Mouse (Mus musculus): ENCODE data around the gene Ntsr1. TPM values are rescaled to one million over a fixed set of nuclear protein-coding genes. Genes with fewer than 3 reads are reported as not detected.

The Ntsr1 gene
- total and polyA plus RNA-seq, 2 experiments from 2014 or later: 0.40 to 1.1 TPM

GRCm38 (mm10) chr2:180576482-180576881 is 76.7 kb downstream of the Ntsr1 start:
- Histone ChIP-seq H3K4me3 (ENCODE audit: low read depth, low read length) (no peak overlapping the region), H3K9ac (replicated peaks; ENCODE audit: low read depth, low read length) (no peak overlapping the region), H3K9me3 (replicated peaks; ENCODE audit: control insufficient read depth, low read length) (no peaks in the 10 kb centered on the region), H3K4me2 (ENCODE audit: low read depth, low read length) (no peak overlapping the region), H3K27me3 (ENCODE audit: control insufficient read depth, insufficient read depth, low read length) (no peaks in the 10 kb centered on the region), H3K27ac (ENCODE audit: low read depth) (no peak overlapping the region), H3K4me1 (ENCODE audit: control insufficient read depth, insufficient read depth) (no peaks in the 10 kb centered on the region), H3K36me3 (replicated peaks; ENCODE audit: control insufficient read depth, insufficient read depth, low read length) (no peaks in the 10 kb centered on the region)
- DNase-seq (ENCODE audit: low spot score): no peak
- no peak for TF ChIP-seq CTCF (IDR thresholded peaks at IDR 0.05; ENCODE audit: low read depth)
- no peak for TF ChIP-seq EP300 (IDR thresholded peaks at IDR 0.05; ENCODE audit: low read depth)
- ATAC-seq (ENCODE audit: insufficient read depth, low read depth): no peak
- WGBS: 34% methylated on average over 4 of the region's 4 CpGs

GRCm38 (mm10) chr2:180578686-180579085 is 78.9 kb downstream of the Ntsr1 start:
- no peak for ATAC-seq (ENCODE audit: insufficient read depth, low read depth)
- WGBS: 5% methylated on average over 3 of the region's 3 CpGs
- Histone ChIP-seq H3K4me2 (ENCODE audit: low read depth, low read length) (no peak overlapping the region), H3K4me3 (ENCODE audit: low read depth, low read length) (no peak overlapping the region), H3K36me3 (replicated peaks; ENCODE audit: control insufficient read depth, insufficient read depth, low read length) (no peaks in the 10 kb centered on the region), H3K27ac (ENCODE audit: low read depth) (no peak overlapping the region), H3K9me3 (replicated peaks; ENCODE audit: control insufficient read depth, low read length) (no peaks in the 10 kb centered on the region), H3K4me1 (ENCODE audit: control insufficient read depth, insufficient read depth) (peaks cover 9% of the 10 kb centered on the region), H3K9ac (replicated peaks; ENCODE audit: low read depth, low read length) (no peak overlapping the region), H3K27me3 (ENCODE audit: control insufficient read depth, insufficient read depth, low read length) (no peaks in the 10 kb centered on the region)
- peak; percentile 75 for DNase-seq (ENCODE audit: low spot score)
- TF ChIP-seq EP300 (IDR thresholded peaks at IDR 0.05; ENCODE audit: low read depth) (no peak), CTCF (IDR thresholded peaks at IDR 0.05; ENCODE audit: low read depth) (peak; percentile 90)

- 45% methylated on average over 3 of the region's 3 CpGs for WGBS
- Histone ChIP-seq H3K4me2 (ENCODE audit: low read depth, low read length) (no peak within 1 kb of the TSS), H3K4me1 (ENCODE audit: control insufficient read depth, insufficient read depth) (peaks cover 10% of the 10 kb centered on the region), H3K9me3 (replicated peaks; ENCODE audit: control insufficient read depth, low read length) (no peaks in the 10 kb centered on the region), H3K36me3 (replicated peaks; ENCODE audit: control insufficient read depth, insufficient read depth, low read length) (peaks cover 12% of the 10 kb centered on the region), H3K4me3 (ENCODE audit: low read depth, low read length) (no peak within 1 kb of the TSS), H3K27me3 (ENCODE audit: control insufficient read depth, insufficient read depth, low read length) (no peaks in the 10 kb centered on the region), H3K27ac (ENCODE audit: low read depth) (no peak within 1 kb of the TSS), H3K9ac (replicated peaks; ENCODE audit: low read depth, low read length) (no peak within 1 kb of the TSS)
- ATAC-seq (ENCODE audit: insufficient read depth, low read depth) (no peak; the same call in 1 of the 2 replicates), DNase-seq (ENCODE audit: low spot score) (no peak)
- no peak for TF ChIP-seq EP300 (IDR thresholded peaks at IDR 0.05; ENCODE audit: low read depth)
- no peak for TF ChIP-seq CTCF (IDR thresholded peaks at IDR 0.05; ENCODE audit: low read depth)
Observed at GRCm38 (mm10) chr2:180581002-180581401, 81.2 kb downstream of the Ntsr1 start, which contains the start of gene Mrgbp. Gene Mrgbp (plus strand): TSS chr2:180581304.

GRCm38 (mm10) chr2:180582481-180583153 is 82.8 kb downstream of the Ntsr1 start:
- peak overlapping the region; percentile 91 for H3K9ac ChIP-seq (replicated peaks; ENCODE audit: low read depth, low read length)
- no peaks in the 10 kb centered on the region for H3K27me3 ChIP-seq (ENCODE audit: control insufficient read depth, insufficient read depth, low read length)
- WGBS: 0% methylated on average over 42 of the region's 57 CpGs
- peak overlapping the region; percentile 96 for H3K4me2 ChIP-seq (ENCODE audit: low read depth, low read length)
- peak; percentile 87 for ATAC-seq (ENCODE audit: insufficient read depth, low read depth)
- no peaks in the 10 kb centered on the region for H3K9me3 ChIP-seq (replicated peaks; ENCODE audit: control insufficient read depth, low read length)
- H3K4me1 ChIP-seq (ENCODE audit: control insufficient read depth, insufficient read depth): peaks cover 10% of the 10 kb centered on the region
- H3K36me3 ChIP-seq (replicated peaks; ENCODE audit: control insufficient read depth, insufficient read depth, low read length): peaks cover 21% of the 10 kb centered on the region
- TF ChIP-seq CTCF (IDR thresholded peaks at IDR 0.05; ENCODE audit: low read depth) (peak; percentile 94), EP300 (IDR thresholded peaks at IDR 0.05; ENCODE audit: low read depth) (no peak)
- DNase-seq (ENCODE audit: low spot score): peak; percentile 92
- peak overlapping the region; percentile 90 for H3K4me3 ChIP-seq (ENCODE audit: low read depth, low read length)
- H3K27ac ChIP-seq (ENCODE audit: low read depth): peak overlapping the region; percentile 73

- WGBS: 25% methylated on average over 7 of the region's 7 CpGs
- Histone ChIP-seq H3K4me2 (ENCODE audit: low read depth, low read length) (peak overlapping the region; percentile 96), H3K27ac (ENCODE audit: low read depth) (peak overlapping the region; percentile 73; the same call in 1 of the 2 replicates), H3K36me3 (replicated peaks; ENCODE audit: control insufficient read depth, insufficient read depth, low read length) (peaks cover 21% of the 10 kb centered on the region), H3K4me3 (ENCODE audit: low read depth, low read length) (peak overlapping the region; percentile 90), H3K9me3 (replicated peaks; ENCODE audit: control insufficient read depth, low read length) (no peaks in the 10 kb centered on the region), H3K9ac (replicated peaks; ENCODE audit: low read depth, low read length) (peak overlapping the region; percentile 91), H3K27me3 (ENCODE audit: control insufficient read depth, insufficient read depth, low read length) (no peaks in the 10 kb centered on the region), H3K4me1 (ENCODE audit: control insufficient read depth, insufficient read depth) (peaks cover 10% of the 10 kb centered on the region)
- TF ChIP-seq CTCF (IDR thresholded peaks at IDR 0.05; ENCODE audit: low read depth): no peak
- no peak for TF ChIP-seq EP300 (IDR thresholded peaks at IDR 0.05; ENCODE audit: low read depth)
- DNase-seq (ENCODE audit: low spot score): no peak
- no peak for ATAC-seq (ENCODE audit: insufficient read depth, low read depth)
Observed at GRCm38 (mm10) chr2:180583154-180583507, 83.4 kb downstream of the Ntsr1 start.

GRCm38 (mm10) chr2:180588736-180589122 is 89.0 kb downstream of the Ntsr1 start:
- peak overlapping the region; percentile 91 for H3K27ac ChIP-seq (ENCODE audit: low read depth)
- peaks cover 50% of the 10 kb centered on the region for H3K36me3 ChIP-seq (replicated peaks; ENCODE audit: control insufficient read depth, insufficient read depth, low read length)
- no peaks in the 10 kb centered on the region for H3K27me3 ChIP-seq (ENCODE audit: control insufficient read depth, insufficient read depth, low read length)
- 48% methylated on average over 6 of the region's 6 CpGs for WGBS
- peak overlapping the region; percentile 99 for H3K4me3 ChIP-seq (ENCODE audit: low read depth, low read length)
- H3K9ac ChIP-seq (replicated peaks; ENCODE audit: low read depth, low read length): peak overlapping the region; percentile 92
- ATAC-seq (ENCODE audit: insufficient read depth, low read depth): no peak
- peaks cover 10% of the 10 kb centered on the region for H3K4me1 ChIP-seq (ENCODE audit: control insufficient read depth, insufficient read depth)
- H3K4me2 ChIP-seq (ENCODE audit: low read depth, low read length): peak overlapping the region; percentile 88
- no peak for TF ChIP-seq EP300 (IDR thresholded peaks at IDR 0.05; ENCODE audit: low read depth)
- 0 out of 2 replicates have a peak, but pooled peaks have one; percentile 18 for TF ChIP-seq CTCF (IDR thresholded peaks at IDR 0.05; ENCODE audit: low read depth)
- H3K9me3 ChIP-seq (replicated peaks; ENCODE audit: control insufficient read depth, low read length): no peaks in the 10 kb centered on the region
- no peak for DNase-seq (ENCODE audit: low spot score)

Data from heart, postnatal 0 days (tissue).